Mouse (Mus musculus): Measurements from ENCODE around the gene Insm1.

DNA sequence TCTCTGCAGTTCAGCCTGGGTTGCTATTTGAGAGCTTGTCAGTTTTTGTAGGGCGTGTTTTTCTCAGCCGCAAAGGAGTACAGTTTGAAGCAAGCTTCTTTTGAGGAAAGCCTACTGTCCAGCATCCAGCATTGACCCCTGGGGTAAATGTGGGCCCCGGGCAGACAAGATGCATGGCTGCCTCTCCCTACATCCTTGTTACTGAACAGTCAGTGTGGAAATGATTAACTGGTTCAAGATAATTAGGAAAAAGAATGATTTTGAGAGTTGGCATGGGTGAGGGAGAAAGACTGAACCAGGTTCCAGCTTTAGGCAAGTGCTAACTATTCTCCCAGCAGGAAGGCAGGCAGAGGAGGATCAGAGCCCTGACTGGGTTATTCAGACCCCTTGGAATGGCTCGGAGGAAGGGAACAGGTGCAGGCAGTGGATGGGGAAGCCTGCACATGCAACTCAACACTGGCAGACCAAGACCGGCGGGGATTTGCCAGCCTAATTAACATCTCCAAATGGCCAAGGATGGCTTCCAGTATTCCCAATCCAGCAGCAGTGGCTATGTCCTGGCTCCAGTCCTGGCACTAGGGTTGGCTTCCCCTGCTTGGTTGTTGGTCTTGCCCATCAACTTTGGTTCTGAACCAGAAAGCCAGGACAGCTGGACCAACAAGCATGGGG is 28.6 kb downstream of the Insm1 start:
- TF ChIP-seq CTCF (IDR thresholded peaks at IDR 0.05; ENCODE audit: low read depth) (no peak), EP300 (IDR thresholded peaks at IDR 0.05; ENCODE audit: low read depth) (no peak)

Data from heart, postnatal 0 days (tissue).